Mouse (Mus musculus) induced T-regulatory cell, adult 2 months (primary cell): ENCODE results near the gene Prpsap1.
"Not testable (repeated sequence)": the region's sequence is repeated elsewhere in the genome, so short reads cannot be mapped to it uniquely, and the experiment has no call there.

Experiments used
- DNase-seq: peaks from one replicate; pipeline ENCODE4 v3.0.0-alpha.2; 2012; ENCODE audit warnings: low read depth

Gene Prpsap1

DNA sequence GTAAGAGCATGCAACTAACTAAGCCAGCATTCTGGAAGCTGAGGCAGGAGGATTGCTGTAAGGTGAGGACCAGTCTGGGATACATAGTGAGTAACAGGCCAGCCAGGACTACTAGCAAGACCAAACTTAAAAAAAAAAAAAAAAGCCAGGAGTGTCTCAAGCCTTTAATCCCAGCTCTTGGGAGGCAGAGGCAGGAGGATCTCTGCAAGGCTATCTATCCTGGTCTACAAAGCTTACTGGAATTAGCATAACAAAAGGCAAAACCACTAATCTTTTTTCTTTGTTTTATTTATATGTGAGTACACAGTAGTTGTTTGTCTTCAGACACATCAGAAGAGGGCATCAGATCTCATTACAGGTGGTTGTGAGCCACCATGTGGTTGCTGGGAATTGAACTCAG is 5.8 kb downstream of the Prpsap1 start:
- no peak for DNase-seq

- no peak for DNase-seq
These were observed 9.7 kb downstream of the Prpsap1 start for GRCm38 (mm10) chr11:116484261-116484660.

- DNase-seq, result no peak
These were observed 12.2 kb downstream of the Prpsap1 start for GRCm38 (mm10) chr11:116481776-116482175.

GRCm38 (mm10) chr11:116480975-116481374 is 13.0 kb downstream of the Prpsap1 start:
- DNase-seq, result no peak

DNA sequence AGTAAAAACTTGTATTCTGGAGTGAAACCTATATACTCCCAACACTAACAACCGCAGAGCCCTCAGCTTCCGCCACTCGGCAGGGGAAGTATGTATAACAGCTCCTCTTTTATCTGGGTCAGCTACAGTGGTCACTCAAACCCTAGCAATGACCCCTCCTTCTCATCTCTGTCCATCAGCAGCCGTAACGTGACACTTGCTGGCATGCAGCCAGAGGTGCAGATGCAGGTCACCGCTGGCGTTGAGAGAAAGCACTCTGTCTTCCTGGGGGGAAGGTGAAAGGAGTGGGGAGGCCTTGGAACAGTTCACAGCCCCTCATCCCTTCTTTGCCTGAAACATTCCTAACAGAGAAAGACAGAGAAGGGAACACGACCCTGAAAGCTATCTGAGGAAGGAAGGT is 14.2 kb downstream of the Prpsap1 start:
- DNase-seq, result no peak

GRCm38 (mm10) chr11:116478978-116479377 is 15.0 kb downstream of the Prpsap1 start:
- no peak for DNase-seq

- DNase-seq, result no peak
These were observed 16.7 kb downstream of the Prpsap1 start for GRCm38 (mm10) chr11:116477160-116477759.

DNA sequence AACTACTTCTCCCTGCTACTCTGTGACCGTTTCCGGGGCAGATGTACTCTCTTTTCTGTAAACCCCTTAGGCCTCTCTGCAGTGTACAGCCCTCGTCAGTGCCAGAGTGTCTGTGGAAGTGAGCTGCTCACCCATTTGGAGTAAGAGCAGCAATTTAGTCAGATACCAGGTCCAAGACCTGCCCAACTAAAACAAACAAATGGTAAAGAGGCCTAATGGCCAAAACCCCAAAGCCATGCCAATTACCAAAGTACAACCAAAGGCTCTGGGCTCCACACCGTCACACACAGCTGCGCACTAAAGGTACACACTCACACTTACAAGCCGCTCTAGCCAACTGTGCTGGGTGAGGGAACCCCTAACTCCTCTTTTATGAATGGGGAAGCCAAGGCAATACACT is 17.3 kb downstream of the Prpsap1 start:
- no peak for DNase-seq

DNA sequence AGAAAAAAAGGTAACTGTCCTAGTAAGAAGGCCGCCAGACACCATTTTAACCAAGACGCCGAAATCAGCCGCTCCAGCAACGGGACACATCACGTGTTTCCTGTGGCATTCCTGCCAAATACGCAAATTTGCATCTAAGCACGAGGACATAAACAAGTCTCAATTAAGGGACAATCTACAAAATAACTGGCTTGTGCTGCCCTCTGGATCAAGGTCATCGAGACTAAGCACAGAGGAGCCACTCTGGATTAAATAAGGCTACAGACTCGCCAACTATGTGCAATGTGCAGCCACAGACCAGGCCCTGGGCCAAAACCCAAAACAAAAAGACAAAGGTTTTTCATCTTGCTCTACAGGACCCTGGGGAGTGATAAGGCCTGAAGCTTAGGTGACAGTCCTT is 18.0 kb downstream of the Prpsap1 start:
- DNase-seq, result no peak

DNA sequence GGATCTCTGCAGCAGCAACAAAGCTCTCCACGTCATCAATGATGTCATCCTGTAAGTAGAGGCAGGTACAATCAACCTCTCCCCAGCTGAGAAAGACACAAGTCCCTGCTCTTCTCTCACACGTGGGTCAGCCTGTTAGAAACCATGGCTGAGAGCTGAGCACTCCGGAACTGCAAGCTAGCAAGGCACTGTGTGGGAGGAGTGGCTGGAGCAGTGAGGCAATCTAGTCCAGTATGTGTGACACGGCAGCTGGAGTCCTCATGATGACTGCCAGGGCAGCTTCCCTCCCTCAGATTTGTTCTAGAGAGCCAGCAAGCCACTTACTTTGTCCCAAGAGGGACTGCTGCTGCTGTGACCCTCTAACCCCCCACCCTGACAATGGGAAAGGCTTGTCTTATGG is 21.7 kb downstream of the Prpsap1 start:
- no peak for DNase-seq

- no peak for DNase-seq
These were observed 23.1 kb downstream of the Prpsap1 start for GRCm38 (mm10) chr11:116470896-116471295.

- DNase-seq, result no peak
These were observed 23.8 kb downstream of the Prpsap1 start for GRCm38 (mm10) chr11:116470249-116470648.

GRCm38 (mm10) chr11:116468338-116468737 is 25.7 kb downstream of the Prpsap1 start:
- DNase-seq, result not testable (repeated sequence)

GRCm38 (mm10) chr11:116466141-116466540 is 27.9 kb downstream of the Prpsap1 start, which contains the start of gene Qrich2:
TSS of gene Qrich2 (minus strand) at chr11:116466241.
- DNase-seq, result no peak

GRCm38 (mm10) chr11:116463833-116464232 is 30.2 kb downstream of the Prpsap1 start:
- DNase-seq, result peak; percentile 87

DNA sequence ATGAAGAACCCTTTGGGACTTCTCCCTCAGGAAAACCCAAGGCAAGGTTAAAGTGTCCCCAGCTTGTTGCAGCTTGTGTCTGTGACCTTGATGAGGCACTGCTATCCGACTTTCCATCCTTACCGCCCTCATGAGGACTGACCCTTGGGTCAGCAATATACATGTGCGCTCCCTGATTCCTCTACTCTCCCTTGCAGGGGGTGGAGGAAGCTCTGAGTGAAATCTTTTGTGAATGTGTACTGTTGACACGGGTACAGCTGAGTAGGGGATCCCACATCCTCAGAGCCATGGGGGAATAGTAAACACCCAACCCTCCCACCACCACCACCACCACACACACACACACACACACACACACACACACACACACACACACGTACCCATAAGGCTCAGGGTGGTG is 30.7 kb downstream of the Prpsap1 start:
- DNase-seq, result no peak

- DNase-seq, result no peak
These were observed 34.2 kb downstream of the Prpsap1 start for GRCm38 (mm10) chr11:116459786-116460185.

DNA sequence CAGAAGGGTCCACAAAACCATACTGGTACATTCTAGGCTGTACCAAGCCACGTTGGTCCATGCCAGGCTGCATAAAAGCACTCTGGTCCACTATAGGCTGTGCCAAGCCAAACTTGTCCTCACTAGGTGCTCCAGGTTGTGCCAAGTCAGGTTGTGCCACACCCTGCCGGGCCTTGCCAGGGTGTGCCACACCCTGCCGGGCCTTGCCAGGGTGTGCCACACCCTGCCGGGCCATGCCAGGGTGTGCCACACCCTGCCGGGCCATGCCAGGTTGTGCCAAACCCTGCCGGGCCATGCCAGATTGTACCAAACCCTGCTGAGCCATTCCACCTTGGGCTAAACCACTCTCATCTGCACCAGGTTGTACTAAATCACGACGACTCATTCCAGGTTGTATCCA is 37.8 kb downstream of the Prpsap1 start:
- DNase-seq, result no peak

DNA sequence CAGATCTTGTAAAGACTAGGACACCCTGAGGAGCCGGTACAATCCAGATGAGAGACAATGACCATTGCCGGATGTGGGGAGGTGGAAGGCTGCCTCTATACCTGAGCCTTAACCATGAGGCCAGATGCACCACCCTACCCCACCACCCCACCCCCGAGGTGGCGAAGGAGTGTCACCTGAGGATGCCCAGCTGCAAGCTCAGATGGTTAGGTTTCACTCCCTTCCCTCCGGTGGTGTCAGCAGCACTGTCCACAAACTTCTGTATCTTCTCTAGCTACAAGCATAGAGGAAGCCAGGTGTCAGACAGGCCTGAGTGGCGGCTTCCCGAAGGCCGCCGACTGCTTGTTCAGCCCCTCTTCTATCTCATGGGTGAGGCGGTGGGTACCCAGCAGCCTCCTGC is 40.1 kb downstream of the Prpsap1 start:
- no peak for DNase-seq

- DNase-seq, result no peak
These were observed 44.7 kb downstream of the Prpsap1 start for GRCm38 (mm10) chr11:116449341-116449740.

DNA sequence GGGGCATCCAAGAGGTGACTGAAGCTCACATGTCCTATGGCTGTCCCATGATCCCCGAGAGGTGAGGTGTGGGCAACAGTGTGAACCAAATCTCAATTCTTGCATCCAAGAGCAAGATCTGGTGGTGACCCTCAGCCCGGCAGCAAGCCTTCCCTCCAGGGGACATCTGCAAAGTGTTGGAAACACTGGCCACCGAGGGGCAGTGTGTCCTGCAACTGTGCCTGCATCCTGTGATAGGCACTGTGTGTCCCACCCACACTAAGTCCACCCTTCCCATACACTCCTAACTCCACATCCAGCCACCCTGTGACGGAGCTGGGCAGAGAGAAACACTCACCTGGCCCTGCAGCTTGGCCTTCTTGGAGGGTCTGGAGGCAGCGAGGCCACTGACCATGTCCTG is 46.2 kb downstream of the Prpsap1 start:
- no peak for DNase-seq

DNA sequence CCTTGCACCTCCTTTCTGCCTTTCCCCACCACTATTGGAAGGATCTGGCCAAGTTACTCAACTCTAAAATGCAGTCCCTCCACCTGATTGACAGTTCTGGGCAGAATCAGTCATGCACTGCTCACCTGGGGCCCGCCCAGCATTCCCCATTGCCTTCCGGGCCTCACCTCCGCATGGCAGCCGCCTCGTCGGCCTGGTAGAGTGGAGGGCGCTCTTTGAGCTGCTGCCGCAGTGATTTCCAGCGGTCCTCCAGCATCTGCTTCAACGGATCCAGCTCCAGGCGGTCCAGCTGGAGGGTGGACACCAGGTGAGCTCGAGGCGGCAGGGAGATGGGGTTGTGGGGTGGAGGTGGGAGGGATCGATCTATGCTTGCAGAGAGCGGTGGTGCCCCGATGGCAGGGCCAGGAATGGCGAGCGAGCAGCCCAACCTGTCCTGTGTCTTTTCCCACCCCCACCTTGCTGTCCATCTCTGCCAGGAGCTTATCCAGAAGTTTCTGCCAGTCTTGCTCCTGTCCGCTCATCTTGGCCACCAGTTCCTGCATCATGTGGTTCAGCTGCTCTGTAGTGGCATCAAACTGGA is 47.6 kb downstream of the Prpsap1 start:
- DNase-seq, result no peak

DNA sequence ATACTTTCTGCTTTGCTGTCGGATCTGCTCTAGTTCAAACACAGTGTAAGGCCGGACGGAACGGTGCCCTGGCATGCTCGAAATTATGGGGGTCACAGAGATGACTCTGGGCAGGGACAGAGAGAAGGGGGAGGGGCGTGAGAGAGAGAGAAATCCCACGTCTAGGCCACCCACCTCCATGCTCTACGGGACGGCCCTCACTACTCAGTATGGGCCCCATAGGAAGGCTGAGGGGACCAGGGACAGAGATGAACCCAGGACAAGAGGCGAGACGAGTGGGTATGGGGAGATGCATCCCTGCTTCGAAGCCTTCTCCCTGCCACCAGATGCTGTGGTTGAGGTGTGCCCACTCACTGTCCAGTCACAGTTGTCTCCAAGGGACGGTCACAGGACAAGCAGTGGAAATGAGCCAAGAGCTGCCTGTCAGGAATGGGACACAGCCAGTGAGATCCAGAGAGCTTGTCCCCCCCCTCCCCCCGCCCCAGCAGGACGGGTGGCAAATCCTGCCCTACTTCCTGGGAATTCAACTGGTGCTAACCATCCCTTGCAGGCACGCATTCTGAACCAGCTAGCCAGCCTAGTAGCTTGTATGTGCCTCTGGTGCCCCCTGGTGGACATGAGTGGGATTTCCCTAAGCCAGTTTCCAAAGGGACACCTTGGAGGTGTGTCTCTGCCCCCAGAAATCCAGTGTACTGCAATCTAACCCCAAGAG is 48.2 kb downstream of the Prpsap1 start:
- peak; percentile 95 for DNase-seq

- DNase-seq, result no peak
These were observed 50.1 kb downstream of the Prpsap1 start for GRCm38 (mm10) chr11:116443935-116444334.
